In the genomic region with DNA sequence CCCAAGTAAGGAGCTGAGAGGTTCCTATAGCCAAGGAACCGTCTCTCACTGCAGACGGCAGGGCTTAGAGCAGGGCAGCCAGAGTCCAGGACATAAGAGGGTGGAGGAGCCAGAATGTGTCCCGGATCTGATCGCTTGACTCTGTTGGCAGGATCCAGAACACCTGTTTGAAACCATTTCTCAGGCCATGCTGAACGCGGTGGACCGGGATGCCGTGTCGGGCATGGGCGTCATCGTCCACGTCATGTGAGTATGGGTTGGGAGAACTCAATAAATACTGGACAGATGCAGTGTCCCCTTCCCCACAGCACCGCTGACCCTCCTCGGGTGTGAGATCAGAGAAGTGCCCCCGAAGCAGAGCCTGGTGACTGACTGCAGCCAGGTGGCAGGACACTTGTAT, we compare ENCODE assay signal across 16 mouse cellular contexts.
"Had no signal": no experiment of that assay in that cellular context is flagged by ENCODE, and none has a peak within 500 bp of the region (broad histone marks: within the 10 kb centered on the region; RNA-seq: fewer than 3 reads in every experiment).

No protein-coding gene starts in this region.

- DNase-seq: lung, adult 18-20 months; lung, embryonic 14.5 days; lung, postnatal 10 days; lung, postnatal 4 days; midbrain, embryonic 14.5 days; right cerebral cortex, postnatal 14 days; spleen, adult 18-20 months; thymus, adult 18-20 months; thymus, postnatal 14 days; thymus, postnatal 36 days had no signal

- H3K27ac ChIP-seq: midbrain, embryonic 10.5 days; midbrain, embryonic 12.5 days; neural tube, embryonic 13.5 days; neural tube, embryonic 15.5 days had no signal

- H3K4me1 ChIP-seq: midbrain, embryonic 10.5 days; midbrain, embryonic 12.5 days; neural tube, embryonic 13.5 days had no signal

- H3K9ac ChIP-seq: lung, embryonic 14.5 days; midbrain, embryonic 12.5 days; neural tube, embryonic 13.5 days; neural tube, embryonic 15.5 days had no signal

- H3K4me2 ChIP-seq: lung, embryonic 14.5 days; midbrain, embryonic 12.5 days; neural tube, embryonic 13.5 days; neural tube, embryonic 15.5 days had no signal

- H3K4me3 ChIP-seq: midbrain, embryonic 10.5 days; midbrain, embryonic 12.5 days; myocyte; neural tube, embryonic 13.5 days; neural tube, embryonic 15.5 days had no signal

- H3K27me3 ChIP-seq: midbrain, embryonic 12.5 days; neural tube, embryonic 13.5 days; neural tube, embryonic 15.5 days had no signal

- H3K9me3 ChIP-seq: midbrain, embryonic 10.5 days; midbrain, embryonic 12.5 days; neural tube, embryonic 13.5 days; neural tube, embryonic 15.5 days had no signal

- ATAC-seq: midbrain, embryonic 16.5 days had no signal
